Mouse (Mus musculus): ENCODE measurements around the gene Hmgcs2. TPM values are rescaled to one million over a fixed set of nuclear protein-coding genes. Genes with fewer than 3 reads are reported as not detected.

Hmgcs2 gene
- polyA plus RNA-seq, 1 experiment: 14.4 TPM

DNA sequence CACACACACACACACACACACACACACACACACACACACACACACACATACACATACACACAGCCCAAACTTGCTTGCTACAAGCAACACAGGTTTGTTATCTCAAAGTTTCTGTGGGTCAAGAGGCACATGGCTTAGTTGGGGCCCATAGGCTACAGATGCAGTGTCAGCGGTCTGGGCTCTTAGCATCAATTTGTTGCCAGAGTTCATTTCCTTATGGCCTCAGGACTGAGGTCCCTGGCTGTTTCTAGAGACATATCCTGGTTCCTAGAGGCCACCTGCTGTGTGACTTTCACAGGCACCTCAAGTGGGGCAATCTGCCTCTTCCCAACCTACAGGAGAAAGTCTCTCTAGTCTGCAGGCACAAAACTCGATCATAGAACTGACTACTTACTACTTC lies 30.9 kb upstream of the Hmgcs2 start:
- H3K4me3 ChIP-seq (replicated peaks; ENCODE audit: extremely low read depth, low read depth, low read length): no peak overlapping the region
- no peaks in the 10 kb centered on the region; the same call in 1 of the 2 replicates for H3K4me1 ChIP-seq (ENCODE audit: control insufficient read depth, insufficient read depth, low read length)
- no peak for DNase-seq
- TF ChIP-seq CTCF (IDR thresholded peaks at IDR 0.05; ENCODE audit: insufficient read depth, low read length) (no peak), POLR2A (IDR thresholded peaks at IDR 0.05; ENCODE audit: borderline replicate concordance, extremely low read depth, low read depth, low read length) (no peak)
- WGBS: 81% methylated on average over 2 of the region's 2 CpGs

DNA sequence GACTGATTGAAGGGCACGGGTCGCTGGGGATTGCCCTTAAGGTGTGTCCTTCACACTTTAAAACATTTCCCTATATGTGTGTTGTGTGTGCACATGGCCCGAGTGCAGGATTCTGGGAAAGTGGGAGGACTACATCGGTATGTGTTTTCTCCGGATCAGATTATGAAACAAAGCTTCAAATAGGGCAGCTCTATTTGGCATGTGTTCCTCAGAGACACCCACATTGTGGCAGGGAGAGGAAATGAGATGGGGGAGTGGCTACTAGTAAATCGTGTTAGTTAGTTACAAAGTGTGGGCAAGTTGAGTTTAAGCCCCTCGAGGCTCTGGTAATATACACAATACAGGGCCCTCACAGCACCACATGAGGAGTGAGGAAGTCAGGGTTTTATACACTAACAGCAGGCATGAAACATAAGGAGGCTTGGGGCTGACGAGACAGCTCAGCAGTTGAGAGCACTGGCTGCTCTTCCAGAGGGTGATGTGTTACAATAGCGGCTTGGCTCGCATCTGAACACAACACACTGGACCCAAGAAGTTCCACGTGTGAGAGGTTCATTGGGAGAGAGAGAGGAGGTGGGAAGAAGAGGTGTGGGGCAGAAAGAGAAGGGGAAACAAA lies 30.3 kb upstream of the Hmgcs2 start:
- no peak for DNase-seq
- TF ChIP-seq CTCF (IDR thresholded peaks at IDR 0.05; ENCODE audit: insufficient read depth, low read length): no peak
- no peak for TF ChIP-seq POLR2A (IDR thresholded peaks at IDR 0.05; ENCODE audit: borderline replicate concordance, extremely low read depth, low read depth, low read length)
- 67% methylated on average over 11 of the region's 11 CpGs for WGBS
- Histone ChIP-seq H3K4me1 (ENCODE audit: control insufficient read depth, insufficient read depth, low read length) (no peaks in the 10 kb centered on the region; the same call in 1 of the 2 replicates), H3K4me3 (replicated peaks; ENCODE audit: extremely low read depth, low read depth, low read length) (no peak overlapping the region)

GRCm38 (mm10) chr3:98254059-98254458 lies 26.2 kb upstream of the Hmgcs2 start:
- H3K4me1 ChIP-seq (ENCODE audit: control insufficient read depth, insufficient read depth, low read length): no peaks in the 10 kb centered on the region
- WGBS: 69% methylated on average over 3 of the region's 3 CpGs
- DNase-seq: no peak
- no peak for TF ChIP-seq CTCF (IDR thresholded peaks at IDR 0.05; ENCODE audit: insufficient read depth, low read length)
- no peak for TF ChIP-seq POLR2A (IDR thresholded peaks at IDR 0.05; ENCODE audit: borderline replicate concordance, extremely low read depth, low read depth, low read length)
- no peak overlapping the region for H3K4me3 ChIP-seq (replicated peaks; ENCODE audit: extremely low read depth, low read depth, low read length)

DNA sequence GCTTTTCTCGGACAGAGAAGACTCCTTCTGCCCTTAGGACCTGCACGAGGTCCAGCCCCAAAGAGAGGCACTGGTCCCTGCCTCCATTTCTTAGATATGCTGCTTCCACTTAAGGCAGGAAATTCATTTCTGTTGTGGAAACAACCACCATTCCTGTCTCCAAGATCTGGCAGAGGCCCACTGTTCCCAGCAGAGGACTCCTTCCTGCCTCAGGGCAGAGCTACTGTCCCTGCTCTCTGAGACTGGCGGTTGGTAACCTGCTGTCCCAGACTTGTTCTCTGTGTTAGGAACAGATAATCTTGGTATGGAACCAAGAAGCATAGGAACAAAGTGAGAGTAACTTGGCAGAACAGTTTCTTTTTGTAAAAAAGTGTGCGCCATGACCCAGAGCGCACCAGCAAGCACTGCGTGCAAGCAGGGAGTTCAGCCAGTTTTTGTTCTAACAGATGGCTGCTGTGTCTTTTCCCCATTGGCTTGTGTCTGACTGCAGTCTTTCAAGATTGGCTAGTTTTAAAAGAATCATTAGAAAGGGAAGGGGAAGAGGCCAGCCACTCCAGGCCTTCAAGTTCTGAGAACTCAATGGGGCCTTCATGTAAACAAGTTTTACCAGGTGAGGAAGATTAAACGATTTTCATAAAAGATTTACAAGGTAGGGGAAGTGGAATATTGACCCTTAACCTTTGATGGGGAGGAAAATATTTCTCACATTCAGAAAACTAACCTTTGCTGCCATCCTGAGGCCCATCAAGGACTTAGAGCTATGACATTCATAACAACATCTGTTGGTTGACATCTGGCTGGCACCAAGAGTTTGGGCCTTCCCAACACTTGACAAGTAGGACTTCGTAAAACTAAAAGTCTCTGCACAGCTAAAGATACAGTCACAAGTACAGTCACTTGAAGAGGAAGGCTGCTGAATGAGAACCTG lies 25.3 kb upstream of the Hmgcs2 start:
- TF ChIP-seq POLR2A (IDR thresholded peaks at IDR 0.05; ENCODE audit: borderline replicate concordance, extremely low read depth, low read depth, low read length) (no peak), CTCF (IDR thresholded peaks at IDR 0.05; ENCODE audit: insufficient read depth, low read length) (no peak)
- WGBS: 73% methylated on average over 8 of the region's 8 CpGs
- no peaks in the 10 kb centered on the region for H3K4me1 ChIP-seq (ENCODE audit: control insufficient read depth, insufficient read depth, low read length)
- DNase-seq: no peak
- H3K4me3 ChIP-seq (replicated peaks; ENCODE audit: extremely low read depth, low read depth, low read length): no peak overlapping the region

GRCm38 (mm10) chr3:98258723-98259122 lies 21.5 kb upstream of the Hmgcs2 start:
- no peak for TF ChIP-seq CTCF (IDR thresholded peaks at IDR 0.05; ENCODE audit: insufficient read depth, low read length)
- Histone ChIP-seq H3K4me3 (replicated peaks; ENCODE audit: extremely low read depth, low read depth, low read length) (no peak overlapping the region), H3K4me1 (ENCODE audit: control insufficient read depth, insufficient read depth, low read length) (no peaks in the 10 kb centered on the region)
- DNase-seq: no peak
- WGBS: 86% methylated on average over 4 of the region's 4 CpGs

DNA sequence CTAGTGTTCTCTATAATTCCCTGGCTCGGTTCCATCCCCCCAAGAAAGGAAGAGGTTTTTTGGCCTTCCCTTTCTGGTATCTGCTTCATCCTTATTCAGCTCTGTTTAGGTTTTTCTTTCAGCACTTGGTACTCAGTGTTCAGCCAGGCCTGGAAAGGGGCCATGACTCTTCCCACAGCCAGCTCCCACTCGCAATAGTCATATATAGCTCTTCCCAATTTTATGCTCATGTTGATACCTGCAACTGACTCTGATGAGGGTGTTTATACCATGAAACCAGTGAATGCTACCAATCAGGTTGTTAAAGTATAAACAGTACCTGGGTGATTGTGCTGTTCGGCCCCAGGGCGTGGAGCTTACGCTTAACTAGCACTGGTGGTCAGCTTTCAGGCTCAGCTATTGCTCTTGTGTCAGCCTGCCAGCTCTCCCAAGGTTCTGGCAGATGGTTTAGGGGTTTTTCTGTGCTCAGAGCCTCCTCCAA lies 20.9 kb upstream of the Hmgcs2 start:
- Histone ChIP-seq H3K4me1 (ENCODE audit: control insufficient read depth, insufficient read depth, low read length) (no peaks in the 10 kb centered on the region), H3K4me3 (replicated peaks; ENCODE audit: extremely low read depth, low read depth, low read length) (no peak overlapping the region)
- DNase-seq: no peak
- WGBS: 76% methylated on average over 5 of the region's 5 CpGs
- no peak for TF ChIP-seq CTCF (IDR thresholded peaks at IDR 0.05; ENCODE audit: insufficient read depth, low read length)
- no peak for TF ChIP-seq POLR2A (IDR thresholded peaks at IDR 0.05; ENCODE audit: borderline replicate concordance, extremely low read depth, low read depth, low read length)

DNA sequence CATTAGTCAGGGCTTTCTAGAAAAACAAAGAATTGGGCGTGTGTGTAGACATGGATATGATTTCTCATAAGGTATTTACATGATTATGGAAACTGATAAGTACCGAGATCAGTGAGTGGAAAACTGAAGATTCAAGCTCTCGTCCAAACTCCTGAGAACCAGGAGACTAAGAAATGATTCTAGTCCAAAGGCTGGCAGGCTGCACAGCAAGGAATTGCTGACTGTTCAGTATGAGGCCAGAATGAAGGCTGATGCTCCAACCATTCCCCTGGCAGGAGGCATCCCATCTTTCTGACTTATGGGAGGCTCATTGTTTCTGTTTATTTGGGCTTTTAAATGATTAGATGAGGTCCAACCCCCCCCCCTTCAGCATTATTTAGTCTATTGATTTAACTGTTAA lies 19.7 kb upstream of the Hmgcs2 start:
- no peak for DNase-seq
- WGBS: 75% methylated on average over 3 of the region's 3 CpGs
- H3K4me1 ChIP-seq (ENCODE audit: control insufficient read depth, insufficient read depth, low read length): no peaks in the 10 kb centered on the region
- TF ChIP-seq CTCF (IDR thresholded peaks at IDR 0.05; ENCODE audit: insufficient read depth, low read length): no peak
- TF ChIP-seq POLR2A (IDR thresholded peaks at IDR 0.05; ENCODE audit: borderline replicate concordance, extremely low read depth, low read depth, low read length): no peak
- H3K4me3 ChIP-seq (replicated peaks; ENCODE audit: extremely low read depth, low read depth, low read length): no peak overlapping the region

- no peak overlapping the region for H3K4me3 ChIP-seq (replicated peaks; ENCODE audit: extremely low read depth, low read depth, low read length)
- 79% methylated on average over 4 of the region's 4 CpGs for WGBS
- no peaks in the 10 kb centered on the region; the same call in 1 of the 2 replicates for H3K4me1 ChIP-seq (ENCODE audit: control insufficient read depth, insufficient read depth, low read length)
- DNase-seq: no peak
- no peak for TF ChIP-seq POLR2A (IDR thresholded peaks at IDR 0.05; ENCODE audit: borderline replicate concordance, extremely low read depth, low read depth, low read length)
- TF ChIP-seq CTCF (IDR thresholded peaks at IDR 0.05; ENCODE audit: insufficient read depth, low read length): no peak
These were observed 18.8 kb upstream of the Hmgcs2 start for GRCm38 (mm10) chr3:98261415-98261814.

DNA sequence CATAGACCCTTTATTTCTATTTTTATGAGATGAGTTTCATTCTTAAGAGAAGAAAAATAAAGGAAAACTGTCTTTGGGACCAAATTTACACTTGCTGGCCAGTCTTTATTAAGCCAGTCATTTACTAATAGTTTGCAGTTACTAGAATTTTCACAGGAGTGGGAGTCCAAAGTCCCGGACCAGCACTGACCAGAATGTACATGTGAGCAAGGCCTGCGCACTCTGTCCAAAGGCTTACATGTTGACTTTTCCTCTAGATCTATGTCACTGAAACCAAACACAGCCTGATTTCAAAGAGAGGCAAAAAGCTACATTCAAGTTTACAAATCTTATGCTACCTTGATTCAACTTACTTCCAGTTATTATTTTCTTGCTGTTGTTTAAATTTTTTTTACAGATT lies 18.1 kb upstream of the Hmgcs2 start:
- no peaks in the 10 kb centered on the region; the same call in 1 of the 2 replicates for H3K4me1 ChIP-seq (ENCODE audit: control insufficient read depth, insufficient read depth, low read length)
- 94% methylated on average over 2 of the region's 2 CpGs for WGBS
- no peak for DNase-seq
- H3K4me3 ChIP-seq (replicated peaks; ENCODE audit: extremely low read depth, low read depth, low read length): no peak overlapping the region
- no peak for TF ChIP-seq POLR2A (IDR thresholded peaks at IDR 0.05; ENCODE audit: borderline replicate concordance, extremely low read depth, low read depth, low read length)
- TF ChIP-seq CTCF (IDR thresholded peaks at IDR 0.05; ENCODE audit: insufficient read depth, low read length): no peak

Measured in lung, adult 2 months (tissue).